Mouse (Mus musculus): ENCODE measurements at regions not wholly inside any gene's neighbourhood (a gene's known extent, or its start where the extent isn't known, plus 50 kb on each side); places are given as distances from the start of the nearest gene placed in this dataset.

GRCm38 (mm10) chr14:105950924-105951323 lies 54.3 kb upstream of the Spry2 start:
- Histone ChIP-seq H3K9me3 (ENCODE audit: control insufficient read depth, insufficient read depth, low read depth, low read length) (no peaks in the 10 kb centered on the region), H3K36me3 (ENCODE audit: control insufficient read depth, insufficient read depth, low read length, poor library complexity, severe bottlenecking) (no peaks in the 10 kb centered on the region), H3K27ac (ENCODE audit: insufficient read depth, low read depth, low read length, poor library complexity, severe bottlenecking) (no peak overlapping the region), H3K4me3 (ENCODE audit: insufficient read depth in 1 of 2, low read depth in 1 of 2, low read length in 2 of 2, poor library complexity in 1 of 2, severe bottlenecking in 1 of 2) (no peak overlapping the region), H3K9ac (ENCODE audit: insufficient read depth, low read depth, low read length, poor library complexity, severe bottlenecking) (no peak overlapping the region), H3K4me1 (ENCODE audit: control insufficient read depth in 2 of 2, insufficient read depth in 2 of 2, low read length in 2 of 2, poor library complexity in 1 of 2) (0 out of 4 replicates have a peak, but pooled peaks cover 0 to 2% of the 10 kb centered on the region in 2 experiments)
- TF ChIP-seq CHD2 (IDR thresholded peaks at IDR 0.05; ENCODE audit: low read depth, low read length): no peak
- no peak for DNase-seq (ENCODE audit: low read depth, low spot score)
- in situ Hi-C loops (cut with MboI; ENCODE audit: low sequenced_read_pairs in 2 of 2, unreplicated experiment in 2 of 2): no loop called here

- H3K36me3 ChIP-seq (ENCODE audit: control insufficient read depth, insufficient read depth, low read length, poor library complexity, severe bottlenecking): no peaks in the 10 kb centered on the region
- H3K4me1 ChIP-seq (ENCODE audit: control insufficient read depth in 2 of 2, insufficient read depth in 2 of 2, low read length in 2 of 2, poor library complexity in 1 of 2): 0 out of 4 replicates have a peak, but pooled peaks cover 0 to 2% of the 10 kb centered on the region in 2 experiments
- no peak for DNase-seq (ENCODE audit: low read depth, low spot score)
- H3K9me3 ChIP-seq (ENCODE audit: control insufficient read depth, insufficient read depth, low read depth, low read length): no peaks in the 10 kb centered on the region
- TF ChIP-seq MAFK (IDR thresholded peaks at IDR 0.05; ENCODE audit: insufficient read depth, low read depth, low read length) (no peak), HCFC1 (IDR thresholded peaks at IDR 0.05; ENCODE audit: borderline replicate concordance, insufficient read depth, low read length) (no peak), CHD2 (IDR thresholded peaks at IDR 0.05; ENCODE audit: low read depth, low read length) (no peak), ZNF384 (IDR thresholded peaks at IDR 0.05; ENCODE audit: low read depth, low read length) (no peak), ZC3H11A (IDR thresholded peaks at IDR 0.05; ENCODE audit: borderline replicate concordance, low read depth, low read length) (no peak)
- H3K4me3 ChIP-seq (ENCODE audit: insufficient read depth in 1 of 2, low read depth in 1 of 2, low read length in 2 of 2, poor library complexity in 1 of 2, severe bottlenecking in 1 of 2): no peak overlapping the region
- in situ Hi-C loops (cut with MboI; ENCODE audit: low sequenced_read_pairs in 2 of 2, unreplicated experiment in 2 of 2): no loop called here
- H3K27ac ChIP-seq (ENCODE audit: insufficient read depth, low read depth, low read length, poor library complexity, severe bottlenecking): no peak overlapping the region
- no peak overlapping the region for H3K9ac ChIP-seq (ENCODE audit: insufficient read depth, low read depth, low read length, poor library complexity, severe bottlenecking)
These were observed 58.5 kb upstream of the Spry2 start for GRCm38 (mm10) chr14:105955082-105955481.

- Histone ChIP-seq H3K9me3 (ENCODE audit: control insufficient read depth, insufficient read depth, low read depth, low read length) (no peaks in the 10 kb centered on the region), H3K4me1 (ENCODE audit: control insufficient read depth in 2 of 2, insufficient read depth in 2 of 2, low read length in 2 of 2, poor library complexity in 1 of 2) (no peaks in the 10 kb centered on the region), H3K36me3 (ENCODE audit: control insufficient read depth, insufficient read depth, low read length, poor library complexity, severe bottlenecking) (no peaks in the 10 kb centered on the region), H3K27ac (ENCODE audit: insufficient read depth, low read depth, low read length, poor library complexity, severe bottlenecking) (no peak overlapping the region), H3K9ac (ENCODE audit: insufficient read depth, low read depth, low read length, poor library complexity, severe bottlenecking) (no peak overlapping the region), H3K4me3 (ENCODE audit: insufficient read depth in 1 of 2, low read depth in 1 of 2, low read length in 2 of 2, poor library complexity in 1 of 2, severe bottlenecking in 1 of 2) (no peak overlapping the region)
- no peak for TF ChIP-seq ZNF384 (IDR thresholded peaks at IDR 0.05; ENCODE audit: low read depth, low read length)
- no peak for TF ChIP-seq HCFC1 (IDR thresholded peaks at IDR 0.05; ENCODE audit: borderline replicate concordance, insufficient read depth, low read length)
- TF ChIP-seq ZC3H11A (IDR thresholded peaks at IDR 0.05; ENCODE audit: borderline replicate concordance, low read depth, low read length): no peak
- TF ChIP-seq CHD2 (IDR thresholded peaks at IDR 0.05; ENCODE audit: low read depth, low read length): no peak
- TF ChIP-seq MAFK (IDR thresholded peaks at IDR 0.05; ENCODE audit: insufficient read depth, low read depth, low read length): no peak
- in situ Hi-C loops (cut with MboI; ENCODE audit: low sequenced_read_pairs in 2 of 2, unreplicated experiment in 2 of 2): no loop called here
- no peak for DNase-seq (ENCODE audit: low read depth, low spot score)
These were observed 60.2 kb upstream of the Spry2 start for GRCm38 (mm10) chr14:105956796-105957195.

- DNase-seq (ENCODE audit: low read depth, low spot score): no peak
- no peaks in the 10 kb centered on the region for H3K9me3 ChIP-seq (ENCODE audit: control insufficient read depth, insufficient read depth, low read depth, low read length)
- H3K36me3 ChIP-seq (ENCODE audit: control insufficient read depth, insufficient read depth, low read length, poor library complexity, severe bottlenecking): no peaks in the 10 kb centered on the region
- no peak for TF ChIP-seq ZC3H11A (IDR thresholded peaks at IDR 0.05; ENCODE audit: borderline replicate concordance, low read depth, low read length)
- no peak for TF ChIP-seq ZNF384 (IDR thresholded peaks at IDR 0.05; ENCODE audit: low read depth, low read length)
- no peak for TF ChIP-seq HCFC1 (IDR thresholded peaks at IDR 0.05; ENCODE audit: borderline replicate concordance, insufficient read depth, low read length)
- no peak for TF ChIP-seq CHD2 (IDR thresholded peaks at IDR 0.05; ENCODE audit: low read depth, low read length)
- TF ChIP-seq MAFK (IDR thresholded peaks at IDR 0.05; ENCODE audit: insufficient read depth, low read depth, low read length): no peak
- no peak overlapping the region for H3K9ac ChIP-seq (ENCODE audit: insufficient read depth, low read depth, low read length, poor library complexity, severe bottlenecking)
- no peaks in the 10 kb centered on the region for H3K4me1 ChIP-seq (ENCODE audit: control insufficient read depth in 2 of 2, insufficient read depth in 2 of 2, low read length in 2 of 2, poor library complexity in 1 of 2)
- in situ Hi-C loops (cut with MboI; ENCODE audit: low sequenced_read_pairs in 2 of 2, unreplicated experiment in 2 of 2): no loop called here
- H3K27ac ChIP-seq (ENCODE audit: insufficient read depth, low read depth, low read length, poor library complexity, severe bottlenecking): no peak overlapping the region
- H3K4me3 ChIP-seq (ENCODE audit: insufficient read depth in 1 of 2, low read depth in 1 of 2, low read length in 2 of 2, poor library complexity in 1 of 2, severe bottlenecking in 1 of 2): no peak overlapping the region
These were observed 61.4 kb upstream of the Spry2 start for GRCm38 (mm10) chr14:105958005-105958404.
